Mouse (Mus musculus): ENCODE data around the gene Trim67.

Gene Trim67

GRCm38 (mm10) chr8:124793661-124794485, 981 bp downstream of the Trim67 start:
- no peak for DNase-seq (ENCODE audit: low read depth, low spot score)

- peak; percentile 58 for DNase-seq (ENCODE audit: low read depth, low spot score)
Measured at GRCm38 (mm10) chr8:124794486-124794780, 1.5 kb downstream of the Trim67 start.

- no peak for DNase-seq (ENCODE audit: low read depth, low spot score)
Measured at GRCm38 (mm10) chr8:124795781-124796488, 3.0 kb downstream of the Trim67 start.

- no peak for DNase-seq (ENCODE audit: low read depth, low spot score)
Measured at GRCm38 (mm10) chr8:124800542-124800941, 7.7 kb downstream of the Trim67 start.

GRCm38 (mm10) chr8:124803824-124804702, 11.2 kb downstream of the Trim67 start:
- no peak for DNase-seq (ENCODE audit: low read depth, low spot score)

GRCm38 (mm10) chr8:124805990-124806389, 13.1 kb downstream of the Trim67 start:
- no peak for DNase-seq (ENCODE audit: low read depth, low spot score)

- DNase-seq (ENCODE audit: low read depth, low spot score) = no peak
Measured at GRCm38 (mm10) chr8:124809419-124809818, 16.5 kb downstream of the Trim67 start.

GRCm38 (mm10) chr8:124810056-124810610, 17.2 kb downstream of the Trim67 start:
- no peak for DNase-seq (ENCODE audit: low read depth, low spot score)

- DNase-seq (ENCODE audit: low read depth, low spot score) = no peak
Measured at GRCm38 (mm10) chr8:124810689-124811394, 17.9 kb downstream of the Trim67 start.

- DNase-seq (ENCODE audit: low read depth, low spot score) = no peak
Measured at GRCm38 (mm10) chr8:124813326-124813725, 20.4 kb downstream of the Trim67 start.

- DNase-seq (ENCODE audit: low read depth, low spot score) = no peak
Measured at GRCm38 (mm10) chr8:124815870-124816269, 23.0 kb downstream of the Trim67 start.

GRCm38 (mm10) chr8:124816866-124817265, 24.0 kb downstream of the Trim67 start:
- DNase-seq (ENCODE audit: low read depth, low spot score) = no peak

GRCm38 (mm10) chr8:124817361-124817760, 24.5 kb downstream of the Trim67 start:
- no peak for DNase-seq (ENCODE audit: low read depth, low spot score)

- no peak for DNase-seq (ENCODE audit: low read depth, low spot score)
Measured at GRCm38 (mm10) chr8:124819612-124820115, 26.8 kb downstream of the Trim67 start.

GRCm38 (mm10) chr8:124820125-124820524, 27.2 kb downstream of the Trim67 start:
- DNase-seq (ENCODE audit: low read depth, low spot score) = no peak

- no peak for DNase-seq (ENCODE audit: low read depth, low spot score)
Measured at GRCm38 (mm10) chr8:124823497-124823896, 30.6 kb downstream of the Trim67 start.

GRCm38 (mm10) chr8:124826658-124827057, 33.8 kb downstream of the Trim67 start:
- DNase-seq (ENCODE audit: low read depth, low spot score) = no peak

- peak; percentile 51 for DNase-seq (ENCODE audit: low read depth, low spot score)
Measured at GRCm38 (mm10) chr8:124827387-124827786, 34.5 kb downstream of the Trim67 start.

GRCm38 (mm10) chr8:124828561-124829240, 35.8 kb downstream of the Trim67 start:
- no peak for DNase-seq (ENCODE audit: low read depth, low spot score)

GRCm38 (mm10) chr8:124830050-124830449, 37.2 kb downstream of the Trim67 start:
- no peak for DNase-seq (ENCODE audit: low read depth, low spot score)
